Mouse (Mus musculus): ENCODE results near the gene Trpm2. TPM values are rescaled to one million over a fixed set of nuclear protein-coding genes. Genes with fewer than 3 reads are reported as not detected.
A peak's percentile ranks its signal among the peaks of the same experiment; 100 is the strongest.
"Not testable (repeated sequence)": the region's sequence is repeated elsewhere in the genome, so short reads cannot be mapped to it uniquely, and the experiment has no call there.

The Trpm2 gene
- polyA plus RNA-seq, 1 experiment: 30.8 TPM

DNA sequence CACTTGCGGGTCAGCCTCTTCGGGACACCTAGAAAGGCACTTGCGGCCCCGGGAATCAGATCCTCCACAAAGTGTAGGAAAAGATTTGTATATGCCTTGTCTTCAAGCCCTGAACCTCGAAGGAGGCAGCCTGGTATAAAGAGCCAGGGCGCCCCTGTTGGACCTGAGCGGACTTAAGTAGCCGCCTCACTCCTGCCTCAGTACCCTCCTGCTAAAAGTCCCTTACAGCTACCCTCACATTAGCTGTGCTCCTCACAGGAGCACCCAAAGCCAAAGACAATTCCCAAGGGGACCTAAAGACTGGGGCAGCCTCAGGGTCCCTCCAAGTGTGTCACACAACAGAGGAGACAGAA lies 414 bp downstream of the Trpm2 start:
- Histone ChIP-seq H3K4me3 (ENCODE audit: insufficient read depth, low read length) (peak overlapping the region; percentile 40; the same call in 1 of the 2 replicates), H3K4me1 (ENCODE audit: control insufficient read depth, insufficient read depth, low read length) (no peaks in the 10 kb centered on the region; the same call in 1 of the 2 replicates), H3K27ac (ENCODE audit: insufficient read depth, low read length) (no peak overlapping the region)
- TF ChIP-seq CTCF (IDR thresholded peaks at IDR 0.05; ENCODE audit: extremely low read depth, insufficient read depth, low read length) (no peak), POLR2A (IDR thresholded peaks at IDR 0.05; ENCODE audit: extremely low read depth, insufficient read depth, low read length) (no peak)

- Histone ChIP-seq H3K27ac (ENCODE audit: insufficient read depth, low read length) (no peak overlapping the region), H3K4me3 (ENCODE audit: insufficient read depth, low read length) (peak overlapping the region; percentile 40), H3K4me1 (ENCODE audit: control insufficient read depth, insufficient read depth, low read length) (no peaks in the 10 kb centered on the region; the same call in 1 of the 2 replicates)
- TF ChIP-seq POLR2A (IDR thresholded peaks at IDR 0.05; ENCODE audit: extremely low read depth, insufficient read depth, low read length) (peak; percentile 43; the same call in 1 of the 2 replicates), CTCF (IDR thresholded peaks at IDR 0.05; ENCODE audit: extremely low read depth, insufficient read depth, low read length) (no peak)
Measured at GRCm38 (mm10) chr10:77969274-77969972, 940 bp downstream of the Trpm2 start.

GRCm38 (mm10) chr10:77963971-77964370 lies 6.4 kb downstream of the Trpm2 start:
- TF ChIP-seq CTCF (IDR thresholded peaks at IDR 0.05; ENCODE audit: extremely low read depth, insufficient read depth, low read length): no peak
- no peak for TF ChIP-seq POLR2A (IDR thresholded peaks at IDR 0.05; ENCODE audit: extremely low read depth, insufficient read depth, low read length)
- H3K4me1 ChIP-seq (ENCODE audit: control insufficient read depth, insufficient read depth, low read length): no peaks in the 10 kb centered on the region; the same call in 1 of the 2 replicates
- no peak overlapping the region for H3K4me3 ChIP-seq (ENCODE audit: insufficient read depth, low read length)
- no peak overlapping the region for H3K27ac ChIP-seq (ENCODE audit: insufficient read depth, low read length)

- no peaks in the 10 kb centered on the region for H3K4me1 ChIP-seq (ENCODE audit: control insufficient read depth, insufficient read depth, low read length)
- H3K4me3 ChIP-seq (ENCODE audit: insufficient read depth, low read length): no peak overlapping the region
- TF ChIP-seq CTCF (IDR thresholded peaks at IDR 0.05; ENCODE audit: extremely low read depth, insufficient read depth, low read length): no peak
- TF ChIP-seq POLR2A (IDR thresholded peaks at IDR 0.05; ENCODE audit: extremely low read depth, insufficient read depth, low read length): no peak
- no peak overlapping the region for H3K27ac ChIP-seq (ENCODE audit: insufficient read depth, low read length)
Measured at GRCm38 (mm10) chr10:77962725-77963124, 7.6 kb downstream of the Trpm2 start.

GRCm38 (mm10) chr10:77950468-77950867 lies 19.9 kb downstream of the Trpm2 start:
- not testable (repeated sequence) for H3K4me3 ChIP-seq (ENCODE audit: insufficient read depth, low read length); H3K27ac ChIP-seq (ENCODE audit: insufficient read depth, low read length); H3K4me1 ChIP-seq (ENCODE audit: control insufficient read depth, insufficient read depth, low read length)

GRCm38 (mm10) chr10:77939685-77940084 lies 30.7 kb downstream of the Trpm2 start:
- Histone ChIP-seq H3K4me1 (ENCODE audit: control insufficient read depth, insufficient read depth, low read length) (no peaks in the 10 kb centered on the region), H3K4me3 (ENCODE audit: insufficient read depth, low read length) (no peak overlapping the region), H3K27ac (ENCODE audit: insufficient read depth, low read length) (no peak overlapping the region)
- TF ChIP-seq POLR2A (IDR thresholded peaks at IDR 0.05; ENCODE audit: extremely low read depth, insufficient read depth, low read length) (no peak), CTCF (IDR thresholded peaks at IDR 0.05; ENCODE audit: extremely low read depth, insufficient read depth, low read length) (no peak)

- peaks cover 1% of the 10 kb centered on the region; the same call in 1 of the 2 replicates for H3K4me1 ChIP-seq (ENCODE audit: control insufficient read depth, insufficient read depth, low read length)
- no peak overlapping the region for H3K4me3 ChIP-seq (ENCODE audit: insufficient read depth, low read length)
- TF ChIP-seq CTCF (IDR thresholded peaks at IDR 0.05; ENCODE audit: extremely low read depth, insufficient read depth, low read length) (no peak), POLR2A (IDR thresholded peaks at IDR 0.05; ENCODE audit: extremely low read depth, insufficient read depth, low read length) (no peak)
Measured at GRCm38 (mm10) chr10:77927375-77927774, 43.0 kb downstream of the Trpm2 start.

GRCm38 (mm10) chr10:77926140-77926539 lies 44.2 kb downstream of the Trpm2 start:
- Histone ChIP-seq H3K4me1 (ENCODE audit: control insufficient read depth, insufficient read depth, low read length) (peaks cover 3% of the 10 kb centered on the region), H3K27ac (ENCODE audit: insufficient read depth, low read length) (no peak overlapping the region), H3K4me3 (ENCODE audit: insufficient read depth, low read length) (no peak overlapping the region)
- TF ChIP-seq POLR2A (IDR thresholded peaks at IDR 0.05; ENCODE audit: extremely low read depth, insufficient read depth, low read length) (no peak), CTCF (IDR thresholded peaks at IDR 0.05; ENCODE audit: extremely low read depth, insufficient read depth, low read length) (peak; percentile 48)

More at GRCm38 (mm10) chr10:77927375-77927774, 43.0 kb downstream of the Trpm2 start:
- no peak overlapping the region for H3K27ac ChIP-seq (ENCODE audit: insufficient read depth, low read length)

- TF ChIP-seq POLR2A (IDR thresholded peaks at IDR 0.05; ENCODE audit: extremely low read depth, insufficient read depth, low read length): no peak
- TF ChIP-seq CTCF (IDR thresholded peaks at IDR 0.05; ENCODE audit: extremely low read depth, insufficient read depth, low read length): no peak
- H3K27ac ChIP-seq (ENCODE audit: insufficient read depth, low read length): no peak overlapping the region
- no peak overlapping the region for H3K4me3 ChIP-seq (ENCODE audit: insufficient read depth, low read length)
- H3K4me1 ChIP-seq (ENCODE audit: control insufficient read depth, insufficient read depth, low read length): peaks cover 9% of the 10 kb centered on the region
Measured at GRCm38 (mm10) chr10:77922681-77923080, 47.7 kb downstream of the Trpm2 start.

GRCm38 (mm10) chr10:77921009-77921408 lies 49.4 kb downstream of the Trpm2 start:
- no peak overlapping the region for H3K27ac ChIP-seq (ENCODE audit: insufficient read depth, low read length)
- peaks cover 9% of the 10 kb centered on the region for H3K4me1 ChIP-seq (ENCODE audit: control insufficient read depth, insufficient read depth, low read length)
- no peak overlapping the region for H3K4me3 ChIP-seq (ENCODE audit: insufficient read depth, low read length)
- no peak for TF ChIP-seq CTCF (IDR thresholded peaks at IDR 0.05; ENCODE audit: extremely low read depth, insufficient read depth, low read length)
- no peak for TF ChIP-seq POLR2A (IDR thresholded peaks at IDR 0.05; ENCODE audit: extremely low read depth, insufficient read depth, low read length)
